Mouse (Mus musculus) layer of hippocampus, adult 2 months (tissue): ENCODE measurements at regions not wholly inside any gene's neighbourhood (a gene's known extent, or its start where the extent isn't known, plus 50 kb on each side); places are given as distances from the start of the nearest gene placed in this dataset.

Source experiments
- DNase-seq, 2 experiments: peaks; one replicate each; pipeline ENCODE4 v3.0.0; 2022; ENCODE audit warnings: low spot score in 2 of 2
- H3K27ac ChIP-seq: fragments of 200-600 bp; 2 replicates; pipeline ENCODE4 v1.8.1; 2022
- H3K4me3 ChIP-seq: fragments of 200-600 bp; 2 replicates; pipeline ENCODE4 v1.8.1; 2022; ENCODE audit warnings: mild to moderate bottlenecking
- CTCF ChIP-seq: fragments of 200-600 bp; conservative IDR thresholded peaks from 2 replicates; pipeline ENCODE4 v1.8.1; 2022; ENCODE audit warnings: antibody characterized with exemption, mild to moderate bottlenecking, moderate library complexity

DNA sequence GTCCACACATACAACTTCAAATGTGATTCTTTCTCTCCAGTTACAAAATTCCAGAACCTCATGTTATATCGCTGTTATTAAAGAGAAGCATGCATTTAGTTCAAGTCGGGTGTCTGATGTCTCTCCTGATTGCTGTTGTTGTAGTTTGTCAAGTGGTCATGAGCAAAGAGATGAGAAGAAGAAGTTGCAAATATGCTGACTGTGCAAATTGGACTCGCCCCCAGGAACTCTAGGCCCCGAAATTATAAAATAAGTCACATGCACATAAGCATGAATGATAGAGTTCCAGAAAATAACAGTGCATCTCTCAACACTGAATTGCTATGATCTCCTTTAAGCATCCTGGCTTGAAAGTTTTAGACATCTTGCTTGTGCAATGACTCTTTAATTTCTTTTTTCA lies 53.3 kb downstream of the Kif2b start:
- Histone ChIP-seq H3K4me3 (no peak overlapping the region), H3K27ac (no peak overlapping the region)
- no peak for TF ChIP-seq CTCF
- no peak for DNase-seq

DNA sequence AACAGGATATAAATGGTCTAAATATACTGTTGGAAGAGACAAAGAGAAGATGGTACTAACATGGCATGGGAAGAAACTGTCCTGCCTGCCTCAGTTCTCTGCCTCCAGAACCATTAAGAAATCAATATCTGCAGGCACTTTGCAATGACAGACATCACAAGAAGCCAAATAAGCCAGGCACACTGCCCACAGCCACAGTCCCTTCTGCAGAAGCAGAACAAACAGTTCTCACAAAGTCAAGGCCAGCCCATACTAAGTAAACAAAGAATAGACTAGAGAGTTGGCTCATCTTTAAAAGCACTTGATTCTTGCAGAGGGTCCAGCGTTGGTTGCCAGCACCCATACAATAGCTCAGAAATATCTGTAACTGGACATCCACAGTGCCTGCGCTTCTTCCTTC lies 98.1 kb downstream of the Kif2b start:
- DNase-seq = no peak
- no peak for TF ChIP-seq CTCF
- Histone ChIP-seq H3K4me3 (no peak overlapping the region), H3K27ac (no peak overlapping the region)

DNA sequence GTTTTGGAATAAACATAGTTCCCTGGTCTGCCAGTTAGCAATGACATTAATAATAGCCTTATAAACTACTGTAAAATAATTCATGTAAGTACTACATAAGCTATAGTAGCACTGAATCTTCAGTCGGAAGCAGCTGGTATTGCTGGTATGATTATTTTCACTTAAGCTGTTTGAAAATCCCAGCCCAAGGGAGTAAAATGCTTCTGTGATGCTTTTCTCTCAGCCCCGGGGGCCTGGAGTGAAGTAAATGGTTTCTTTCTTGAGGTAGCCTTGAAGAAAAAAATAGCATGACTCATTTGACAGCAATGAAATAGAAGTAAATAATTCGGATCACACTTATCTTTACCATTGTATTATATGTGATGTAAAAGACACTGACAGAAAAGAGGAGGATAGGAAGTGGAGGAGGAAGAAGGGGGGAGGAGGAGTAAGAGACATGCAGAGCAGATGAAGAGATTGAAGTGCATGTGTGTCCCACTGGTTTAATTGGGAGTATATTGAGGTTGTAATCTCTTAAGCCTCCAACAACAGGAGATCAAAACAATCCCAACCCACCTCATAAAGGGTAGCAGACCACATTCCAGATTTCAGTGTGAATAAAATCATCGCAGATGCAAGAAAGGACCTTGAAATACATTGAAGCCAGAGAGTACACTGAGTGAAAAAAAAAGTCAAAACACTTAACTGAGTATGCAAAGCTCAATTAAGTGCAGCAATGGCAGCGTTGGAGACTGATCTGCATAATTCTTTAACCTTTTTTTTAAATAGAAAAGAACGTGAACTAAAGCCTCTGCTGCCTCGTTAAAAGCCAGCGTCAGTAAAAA lies 113.6 kb downstream of the Kif2b start:
- Histone ChIP-seq H3K27ac (no peak overlapping the region), H3K4me3 (no peak overlapping the region)
- no peak for DNase-seq
- no peak for TF ChIP-seq CTCF

DNA sequence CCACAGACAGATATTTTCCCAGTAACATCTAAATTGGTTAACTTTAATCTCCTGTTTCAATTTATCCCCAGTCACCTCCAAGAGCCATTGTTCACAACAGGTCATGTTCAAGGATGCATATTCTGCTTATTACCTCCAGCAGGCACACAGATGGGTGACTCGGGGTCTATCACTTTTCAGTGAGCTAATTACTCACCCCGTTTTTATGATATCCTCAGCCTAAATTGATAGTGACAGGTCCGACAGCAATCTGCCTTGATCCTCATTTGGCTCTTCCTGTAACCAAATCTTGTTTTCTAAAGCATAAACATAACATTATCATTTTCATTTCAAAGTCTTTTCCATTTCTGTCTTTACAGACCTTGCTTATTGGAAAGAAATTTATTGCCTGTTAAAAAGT lies 115.4 kb downstream of the Kif2b start:
- no peak for DNase-seq
- Histone ChIP-seq H3K4me3 (no peak overlapping the region), H3K27ac (no peak overlapping the region)
- no peak for TF ChIP-seq CTCF

DNA sequence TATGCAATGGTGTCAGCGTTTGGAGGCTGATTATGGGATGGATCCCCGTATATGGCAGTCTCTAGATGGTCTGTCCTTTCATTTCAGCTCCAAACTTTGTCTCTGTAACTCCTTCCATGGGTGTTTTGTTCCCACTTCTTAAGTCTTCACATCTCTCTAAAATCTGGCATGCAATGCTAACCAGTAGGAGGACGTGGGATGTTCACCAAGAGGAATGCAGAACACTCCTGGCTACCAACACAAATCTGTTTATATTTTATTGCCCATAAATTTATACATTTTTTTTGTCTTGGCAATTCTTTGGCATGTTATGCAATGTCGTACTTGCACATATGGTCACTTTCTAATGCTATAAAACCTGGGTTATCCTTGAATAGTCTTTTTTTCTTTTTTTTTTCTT lies 135.0 kb downstream of the Kif2b start:
- Histone ChIP-seq H3K27ac (no peak overlapping the region), H3K4me3 (no peak overlapping the region)
- peak; percentile 21 to 26 for DNase-seq
- no peak for TF ChIP-seq CTCF

DNA sequence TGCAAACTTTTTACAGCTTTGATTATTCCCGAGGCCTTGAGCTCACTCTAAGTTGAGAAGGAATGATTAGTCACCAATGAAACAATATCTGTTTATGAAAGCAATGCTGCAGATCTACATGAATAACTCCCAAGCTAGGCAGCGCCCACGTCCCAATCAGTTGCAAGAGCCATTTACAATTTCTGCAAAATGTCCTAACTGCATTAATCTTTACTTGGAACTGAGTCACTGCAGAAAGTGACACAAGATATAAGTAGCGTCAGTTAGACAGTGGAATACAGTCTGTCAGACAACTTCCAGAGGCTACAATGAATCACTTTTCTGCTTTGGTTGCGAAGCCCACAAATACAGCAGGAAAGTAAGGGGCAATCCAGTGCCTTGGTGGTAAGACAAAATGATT lies 145.2 kb downstream of the Kif2b start:
- no peak for DNase-seq
- no peak overlapping the region for H3K4me3 ChIP-seq
- no peak for TF ChIP-seq CTCF
- H3K27ac ChIP-seq = no peak overlapping the region

DNA sequence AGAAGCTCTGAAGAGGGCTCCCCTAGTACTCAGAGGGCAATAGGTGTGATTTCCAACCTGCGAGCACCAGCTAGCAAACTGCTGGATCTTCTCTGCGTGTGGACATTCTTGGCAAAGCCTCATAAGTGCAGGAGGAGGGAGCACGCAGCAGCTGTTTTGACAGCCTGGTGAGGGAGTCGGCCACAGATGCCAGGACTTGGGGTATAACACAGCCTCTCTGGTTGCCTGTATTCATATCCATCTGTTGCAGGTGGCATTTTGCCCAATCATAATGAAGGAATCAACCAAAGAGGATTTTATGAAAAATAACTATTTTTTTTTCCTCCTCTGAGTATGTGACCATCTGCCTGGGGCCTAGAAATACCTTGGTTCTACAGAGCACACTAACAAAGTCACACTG lies 150.6 kb downstream of the Kif2b start:
- no peak for TF ChIP-seq CTCF
- Histone ChIP-seq H3K4me3 (no peak overlapping the region), H3K27ac (no peak overlapping the region)
- peak; percentile 83 to 88 for DNase-seq

DNA sequence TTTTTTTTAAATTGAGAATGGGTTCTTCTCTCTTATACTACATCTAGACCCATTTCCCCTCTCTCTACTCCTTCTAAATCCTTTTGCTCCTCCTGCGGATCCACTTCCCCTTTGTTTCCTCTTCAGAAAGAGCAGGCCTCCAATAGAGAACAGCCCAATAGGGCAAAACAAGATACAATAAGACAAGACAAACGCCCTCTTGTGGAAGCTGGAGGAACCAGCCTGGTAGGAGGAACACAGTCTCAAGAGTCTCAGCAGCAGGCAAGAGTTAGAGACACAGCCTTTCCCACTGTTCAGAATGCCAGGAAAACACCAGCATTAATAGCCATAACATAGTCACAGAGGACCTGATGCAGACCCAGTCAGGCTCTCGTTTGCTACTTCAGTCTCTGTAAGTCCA lies 190.2 kb downstream of the Kif2b start:
- DNase-seq = no peak
- Histone ChIP-seq H3K4me3 (no peak overlapping the region), H3K27ac (no peak overlapping the region)
- TF ChIP-seq CTCF = peak; percentile 44

DNA sequence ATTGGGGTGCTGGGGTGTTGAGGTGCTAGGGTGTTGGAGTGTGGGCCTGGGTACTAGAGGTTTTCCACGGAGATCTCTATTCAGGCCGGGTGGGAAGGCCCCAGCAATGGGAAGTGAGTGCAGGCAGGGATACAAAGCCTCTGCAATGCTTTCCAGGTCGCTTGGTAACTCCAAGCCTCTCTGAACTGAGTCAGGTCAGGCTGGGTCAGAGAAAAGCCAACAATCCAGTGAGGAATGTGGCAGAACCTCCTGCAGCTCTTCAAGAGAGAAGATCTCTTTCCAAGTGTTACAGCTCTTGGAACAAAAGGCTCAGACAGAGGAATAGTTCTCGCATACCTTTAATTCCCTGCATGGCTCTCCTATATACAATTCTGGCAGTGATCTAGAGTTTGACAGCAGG lies 220.3 kb downstream of the Kif2b start:
- no peak overlapping the region for H3K4me3 ChIP-seq
- DNase-seq = no peak
- no peak for TF ChIP-seq CTCF
- no peak overlapping the region for H3K27ac ChIP-seq

DNA sequence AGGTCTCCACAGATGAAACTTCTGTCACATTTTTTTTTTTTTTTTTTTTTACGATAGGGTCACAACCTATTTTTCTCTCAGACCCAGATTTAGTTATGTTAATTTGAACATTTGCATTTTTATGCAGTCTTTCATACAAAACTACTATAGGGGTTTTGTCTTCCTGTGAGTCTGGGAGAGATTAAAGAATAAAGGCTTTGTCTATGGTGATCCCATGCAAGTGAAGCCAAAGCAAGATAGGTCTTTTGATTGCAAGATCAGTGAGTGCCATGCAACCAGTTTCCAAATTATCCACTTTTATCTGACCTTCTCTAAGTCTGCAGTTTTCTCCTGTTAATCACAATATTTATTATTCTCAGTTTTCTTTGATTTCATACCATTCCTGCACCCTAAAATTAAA lies 234.7 kb downstream of the Kif2b start:
- DNase-seq = no peak
- no peak for TF ChIP-seq CTCF
- Histone ChIP-seq H3K4me3 (no peak overlapping the region), H3K27ac (no peak overlapping the region)

DNA sequence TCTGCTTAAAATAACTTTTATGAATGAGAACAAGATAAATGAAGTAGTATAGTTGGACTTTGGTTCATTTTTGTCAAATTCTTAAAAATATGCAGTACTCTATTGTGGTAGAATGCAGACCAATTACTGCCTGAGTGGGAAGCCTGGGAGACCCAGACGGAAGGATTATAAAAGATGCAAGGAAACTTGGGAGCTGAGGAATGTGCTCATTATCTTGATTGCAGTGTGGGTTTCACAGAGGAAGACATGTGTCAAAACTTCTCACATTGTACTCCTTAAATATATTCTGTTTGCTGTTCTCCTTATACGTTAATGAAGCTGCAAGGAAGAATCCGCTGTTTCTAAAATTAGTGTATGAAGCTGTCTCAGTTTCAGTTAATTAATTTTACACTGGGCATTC lies 244.3 kb downstream of the Kif2b start:
- TF ChIP-seq CTCF = no peak
- H3K4me3 ChIP-seq = no peak overlapping the region
- DNase-seq = no peak
- H3K27ac ChIP-seq = no peak overlapping the region

DNA sequence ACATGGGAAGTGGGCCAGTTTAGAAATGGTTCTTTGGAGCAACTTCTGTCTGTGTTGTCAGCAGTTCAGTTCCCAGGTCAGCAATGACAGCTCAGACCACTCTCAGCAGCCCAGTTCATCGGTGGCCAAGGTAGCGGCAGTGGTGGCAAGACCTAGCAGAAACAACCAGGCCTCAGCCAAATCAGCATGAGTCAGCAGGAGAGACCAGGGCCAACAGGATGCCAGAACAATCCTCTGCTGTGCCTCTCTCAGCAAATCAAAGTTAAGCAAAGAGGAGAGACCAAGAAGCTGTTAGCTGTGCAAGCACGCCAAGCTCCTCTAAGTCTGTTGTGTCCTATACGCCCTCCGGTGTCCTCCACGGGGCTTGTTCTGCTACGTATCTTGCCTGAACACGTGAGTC lies 249.8 kb downstream of the Kif2b start:
- no peak for DNase-seq
- TF ChIP-seq CTCF = no peak

DNA sequence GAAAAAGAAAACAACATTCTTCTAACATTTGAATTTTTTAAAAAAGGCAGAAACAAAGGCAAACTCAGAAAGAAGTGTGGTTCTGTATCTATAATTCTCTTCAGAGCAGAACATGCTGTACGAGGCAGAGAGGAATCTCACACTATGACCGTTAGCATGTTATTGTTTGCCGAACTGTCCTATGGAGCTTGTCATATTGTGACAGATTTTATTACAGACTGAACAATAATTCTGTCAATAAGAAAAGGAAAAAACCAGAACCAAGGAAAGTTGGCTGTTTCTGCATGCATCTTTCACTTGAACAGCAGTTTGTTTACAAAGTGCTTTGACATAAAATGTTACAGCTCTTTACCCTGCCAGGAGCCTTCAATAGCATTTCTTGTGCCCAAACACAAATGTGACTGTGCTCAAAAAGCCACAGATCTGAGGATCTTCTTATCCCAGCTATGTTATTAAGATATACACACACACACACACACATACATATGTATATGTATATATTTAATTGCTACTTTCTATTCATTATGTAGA lies 267.1 kb downstream of the Kif2b start:
- DNase-seq = no peak
- no peak for TF ChIP-seq CTCF
- no peak overlapping the region for H3K27ac ChIP-seq
- H3K4me3 ChIP-seq = no peak overlapping the region

More for the DNA sequence above, 249.8 kb downstream of the Kif2b start:
- H3K27ac ChIP-seq = no peak overlapping the region
- H3K4me3 ChIP-seq = no peak overlapping the region
